Mouse (Mus musculus) cerebellum, postnatal 4 days (tissue): ENCODE results near the gene Mrpl33.
"Not testable (repeated sequence)": the region's sequence is repeated elsewhere in the genome, so short reads cannot be mapped to it uniquely, and the experiment has no call there.

Experiments used
- DNase-seq, 2 experiments: peaks; one replicate each; pipeline ENCODE4 v3.0.0; 2022; ENCODE audit warnings: low spot score in 2 of 2, mixed read lengths in 1 of 2

Mrpl33 gene

GRCm38 (mm10) chr5:31597430-31597944 is 752 bp downstream of the Mrpl33 start:
- no peak for DNase-seq

GRCm38 (mm10) chr5:31598121-31598520 is 1.4 kb downstream of the Mrpl33 start:
- DNase-seq, result no peak

- peak in 1 of 2 experiments; percentile 26 for DNase-seq
Measured at GRCm38 (mm10) chr5:31598579-31598978, 1.8 kb downstream of the Mrpl33 start.

- DNase-seq, result no peak
Measured at GRCm38 (mm10) chr5:31599161-31599560, 2.4 kb downstream of the Mrpl33 start.

- no peak for DNase-seq
Measured at GRCm38 (mm10) chr5:31601162-31601722, 4.5 kb downstream of the Mrpl33 start.

GRCm38 (mm10) chr5:31602377-31602776 is 5.6 kb downstream of the Mrpl33 start:
- no peak for DNase-seq

- DNase-seq, result no peak
Measured at GRCm38 (mm10) chr5:31603766-31604165, 7.0 kb downstream of the Mrpl33 start.

- no peak for DNase-seq
Measured at GRCm38 (mm10) chr5:31606151-31606550, 9.4 kb downstream of the Mrpl33 start.

GRCm38 (mm10) chr5:31610376-31611086 is 13.8 kb downstream of the Mrpl33 start:
- DNase-seq, result no peak

- no peak for DNase-seq
Measured at GRCm38 (mm10) chr5:31611186-31611585, 14.5 kb downstream of the Mrpl33 start.

- DNase-seq, result peak; percentile 50 to 76
Measured at GRCm38 (mm10) chr5:31613852-31614286, 17.1 kb downstream of the Mrpl33 start.

- DNase-seq, result no peak
Measured at GRCm38 (mm10) chr5:31614339-31615025, 17.7 kb downstream of the Mrpl33 start.

- DNase-seq, result no peak
Measured at GRCm38 (mm10) chr5:31620326-31620725, 23.6 kb downstream of the Mrpl33 start.

- DNase-seq, result no peak
Measured at GRCm38 (mm10) chr5:31627117-31627516, 30.4 kb downstream of the Mrpl33 start.

GRCm38 (mm10) chr5:31627562-31628526 is 31.1 kb downstream of the Mrpl33 start:
- no peak for DNase-seq

- DNase-seq, result no peak
Measured at GRCm38 (mm10) chr5:31628555-31628954, 31.8 kb downstream of the Mrpl33 start.

GRCm38 (mm10) chr5:31630064-31630463 is 33.3 kb downstream of the Mrpl33 start:
- no peak for DNase-seq

- DNase-seq, result not testable (repeated sequence)
Measured at GRCm38 (mm10) chr5:31631169-31631568, 34.4 kb downstream of the Mrpl33 start.

GRCm38 (mm10) chr5:31634161-31634560 is 37.4 kb downstream of the Mrpl33 start:
- DNase-seq, result no peak

GRCm38 (mm10) chr5:31634679-31635078 is 37.9 kb downstream of the Mrpl33 start:
- DNase-seq, result no peak

GRCm38 (mm10) chr5:31636636-31637253 is 40.0 kb downstream of the Mrpl33 start:
- DNase-seq, result no peak
